Mouse (Mus musculus) stomach, postnatal 0 days (tissue): ENCODE results near the gene Frmd4b.

ENCODE experiments used
- CTCF ChIP-seq: IDR thresholded peaks from 2 replicates; pipeline ENCODE4 v1.5.1; 2016; ENCODE audit warnings: antibody characterized with exemption, low read depth, mild to moderate bottlenecking, moderate library complexity
- EP300 ChIP-seq: optimal IDR thresholded peaks from 2 replicates; pipeline ENCODE3; 2016; ENCODE audit warnings: antibody characterized with exemption

- TF ChIP-seq CTCF (no peak), EP300 (no peak)
These were observed 364.6 kb downstream of the Frmd4b start, which contains the start of gene Lmod3 for GRCm38 (mm10) chr6:97252711-97253221.
